Mouse (Mus musculus): ENCODE data around the gene Sugp1.

DNA sequence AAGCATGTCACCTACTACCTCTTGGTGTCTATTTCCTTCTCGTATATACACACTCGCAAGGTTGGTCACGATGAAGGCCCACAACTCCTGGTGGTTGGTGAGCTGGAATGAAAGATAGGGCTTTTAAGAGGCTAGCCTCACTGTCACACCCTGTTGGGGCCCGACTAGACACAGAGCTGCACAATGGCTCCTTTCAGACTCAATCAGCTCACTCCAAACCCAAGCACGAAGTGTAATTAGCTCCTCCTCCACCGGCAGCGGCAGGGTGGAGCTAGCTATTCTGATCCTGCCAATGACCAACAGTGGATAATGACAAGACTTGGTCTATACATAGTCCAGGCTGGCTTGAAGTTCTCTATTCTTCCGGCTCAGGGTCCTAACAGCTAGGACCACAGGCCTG lies 19.0 kb upstream of the Sugp1 start:
- TF ChIP-seq POLR2A (IDR thresholded peaks at IDR 0.05; ENCODE audit: borderline replicate concordance, control insufficient read depth, low read depth, low read length) (no peak), CTCF (IDR thresholded peaks at IDR 0.05; ENCODE audit: control insufficient read depth, insufficient read depth, low read length) (no peak)
